Mouse (Mus musculus) hindbrain, embryonic 16.5 days (tissue): ENCODE measurements at regions not wholly inside any gene's neighbourhood (a gene's known extent, or its start where the extent isn't known, plus 50 kb on each side); places are given as distances from the start of the nearest gene placed in this dataset.

ENCODE experiments used
- ATAC-seq: fragments of 200-750 bp; cut with Nextera tagmentation; 2 replicates; pipeline ENCODE4 v1.8.0; 2017; ENCODE audit warnings: moderate TSS enrichment, moderate library complexity
- H3K27ac ChIP-seq: fragments of 300-500 bp; sonication (generic); 2 replicates; pipeline ENCODE4 v1.5.1; 2014; ENCODE audit warnings: low read depth, mild to moderate bottlenecking, control low read depth, low read length, moderate library complexity
- H3K27me3 ChIP-seq: fragments of 300-500 bp; sonication (generic); replicated peaks from 2 replicates; pipeline ENCODE4 v1.6.1; 2014; ENCODE audit warnings: low read length; ENCODE audit not compliant: control insufficient read depth, insufficient read depth
- H3K36me3 ChIP-seq: fragments of 300-500 bp; sonication (generic); 2 replicates; pipeline ENCODE4 v1.6.1; 2014; ENCODE audit warnings: mild to moderate bottlenecking, low read length, moderate library complexity, mixed read lengths; ENCODE audit not compliant: control insufficient read depth, insufficient read depth
- H3K4me1 ChIP-seq: fragments of 300-500 bp; sonication (generic); 2 replicates; pipeline ENCODE4 v1.6.1; 2014; ENCODE audit warnings: low read depth, low read length; ENCODE audit not compliant: control insufficient read depth, insufficient read depth
- H3K4me2 ChIP-seq: fragments of 300-500 bp; sonication (generic); 2 replicates; pipeline ENCODE4 v1.6.1; 2014; ENCODE audit warnings: mild to moderate bottlenecking, low read length, control low read depth, moderate library complexity
- H3K4me3 ChIP-seq: fragments of 300-500 bp; sonication (generic); 2 replicates; pipeline ENCODE4 v1.5.1; 2014; ENCODE audit warnings: mild to moderate bottlenecking, low read length, control low read depth, moderate library complexity
- H3K9ac ChIP-seq: fragments of 300-500 bp; sonication (generic); 2 replicates; pipeline ENCODE4 v1.6.1; 2014; ENCODE audit warnings: low read depth, mild to moderate bottlenecking, control low read depth, low read length, moderate library complexity
- H3K9me3 ChIP-seq: fragments of 300-500 bp; sonication (generic); 2 replicates; pipeline ENCODE4 v1.6.1; 2014; ENCODE audit warnings: mild to moderate bottlenecking, low read length, moderate library complexity; ENCODE audit not compliant: control insufficient read depth
- WGBS: fragments of 180-500 bp; shearing (Covaris S2); extraction: QIAGEN DNeasy Blood & Tissue Kit; methylation state at CpG from one replicate; pipeline ENCODE4 v1.1.7; 2014; 5-methylcytosine and 5-hydroxymethylcytosine counted together

DNA sequence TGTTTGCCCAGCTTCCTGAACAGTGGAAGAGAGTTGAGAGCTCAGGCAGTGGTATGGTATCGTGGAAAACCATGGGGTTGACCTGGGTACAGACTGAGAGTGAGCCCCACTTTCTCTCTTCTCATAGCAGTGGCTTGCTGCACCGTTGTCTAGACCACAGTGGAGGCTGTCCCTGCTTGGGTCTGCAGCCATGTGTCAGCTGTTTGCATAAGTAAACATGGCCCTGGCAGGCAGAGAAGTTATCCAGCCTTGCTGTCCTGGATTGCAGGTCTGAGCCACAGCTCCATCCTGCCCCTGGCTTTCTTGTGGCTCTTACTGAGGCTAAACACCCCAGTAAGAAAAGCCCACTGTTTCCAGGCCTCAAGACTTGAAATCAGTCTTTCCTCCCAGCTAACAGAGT is 60.2 kb upstream of the Dapl1 start:
- 73% methylated on average over 2 of the region's 2 CpGs for WGBS
- Histone ChIP-seq H3K4me3 (no peak overlapping the region), H3K4me1 (no peaks in the 10 kb centered on the region), H3K27ac (no peak overlapping the region), H3K36me3 (no peaks in the 10 kb centered on the region), H3K9me3 (no peaks in the 10 kb centered on the region), H3K4me2 (no peak overlapping the region), H3K9ac (no peak overlapping the region), H3K27me3 (no peaks in the 10 kb centered on the region)
- ATAC-seq: peak; percentile 58; the same call in 1 of the 2 replicates

DNA sequence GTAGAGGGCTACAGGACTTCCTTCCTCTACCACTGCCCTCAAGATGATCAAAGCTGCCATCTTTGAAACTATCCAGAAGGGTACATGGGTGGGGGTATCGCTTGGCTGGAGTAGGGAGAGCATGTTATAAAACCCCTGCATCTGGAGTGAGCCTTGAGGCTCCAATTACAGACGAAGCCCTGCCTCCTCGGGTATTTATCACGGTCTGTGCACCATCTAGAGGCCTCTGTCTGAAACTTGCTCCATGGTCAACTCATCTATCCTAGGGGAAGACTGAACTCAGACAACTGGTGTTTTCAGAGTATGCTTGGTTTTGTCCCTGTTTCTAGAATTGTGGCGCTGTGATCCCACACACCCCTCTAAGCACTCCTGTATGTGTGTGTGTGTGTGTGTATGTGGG is 59.7 kb upstream of the Dapl1 start:
- H3K4me3 ChIP-seq: no peak overlapping the region
- no peaks in the 10 kb centered on the region for H3K9me3 ChIP-seq
- H3K27me3 ChIP-seq: no peaks in the 10 kb centered on the region
- WGBS: 51% methylated on average over 5 of the region's 5 CpGs
- H3K27ac ChIP-seq: no peak overlapping the region
- peak; percentile 87 for ATAC-seq
- no peak overlapping the region for H3K9ac ChIP-seq
- no peak overlapping the region for H3K4me2 ChIP-seq
- no peaks in the 10 kb centered on the region for H3K4me1 ChIP-seq
- H3K36me3 ChIP-seq: no peaks in the 10 kb centered on the region

DNA sequence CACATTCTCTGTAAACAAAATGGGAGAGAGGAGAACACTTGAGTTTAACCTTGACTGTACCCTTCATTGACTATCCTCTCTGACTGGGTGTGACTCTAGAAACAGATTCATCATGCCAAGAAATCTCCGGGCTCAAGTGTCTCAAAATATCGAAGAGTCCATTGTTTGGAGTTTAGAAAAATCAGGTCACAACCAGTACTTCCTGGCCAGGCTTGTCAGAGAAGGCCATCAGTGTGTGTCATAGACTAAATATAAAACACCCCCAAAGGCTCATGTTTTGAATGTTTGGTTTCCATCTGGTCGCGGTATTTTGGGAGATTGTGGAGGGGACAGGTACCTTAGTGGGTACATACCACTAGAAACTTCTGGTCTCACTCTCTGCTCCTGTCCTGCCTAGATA is 58.6 kb upstream of the Dapl1 start:
- no peak overlapping the region for H3K4me2 ChIP-seq
- H3K27ac ChIP-seq: no peak overlapping the region
- 92% methylated on average over 4 of the region's 4 CpGs for WGBS
- no peak overlapping the region for H3K9ac ChIP-seq
- no peaks in the 10 kb centered on the region for H3K27me3 ChIP-seq
- H3K4me1 ChIP-seq: no peaks in the 10 kb centered on the region
- no peaks in the 10 kb centered on the region for H3K9me3 ChIP-seq
- ATAC-seq: no peak
- H3K4me3 ChIP-seq: no peak overlapping the region
- H3K36me3 ChIP-seq: no peaks in the 10 kb centered on the region

DNA sequence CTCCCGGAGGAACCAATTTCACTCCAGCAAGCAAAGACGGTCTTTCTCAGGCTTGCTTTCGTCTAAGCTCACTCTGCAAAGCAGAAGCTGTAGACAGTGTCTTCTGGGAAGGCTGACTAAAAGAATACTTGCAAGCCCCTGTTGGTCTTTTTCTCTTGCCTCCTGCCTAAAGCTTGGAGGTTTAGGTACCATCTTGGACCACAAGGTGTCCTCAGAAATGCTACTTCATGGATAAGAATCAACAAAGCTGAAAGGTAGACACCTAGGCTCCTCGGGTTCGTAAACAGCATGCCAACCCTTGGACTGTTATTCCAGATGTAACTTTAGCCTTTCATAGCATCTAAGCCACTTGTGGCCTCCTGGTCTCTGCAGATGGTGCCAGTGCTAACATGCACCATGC is 53.0 kb upstream of the Dapl1 start:
- Histone ChIP-seq H3K36me3 (no peaks in the 10 kb centered on the region), H3K27me3 (no peaks in the 10 kb centered on the region), H3K4me3 (no peak overlapping the region), H3K27ac (no peak overlapping the region), H3K9ac (no peak overlapping the region), H3K4me2 (no peak overlapping the region), H3K9me3 (no peaks in the 10 kb centered on the region), H3K4me1 (no peaks in the 10 kb centered on the region)
- WGBS: 90% methylated on average over 5 of the region's 5 CpGs
- ATAC-seq: no peak

DNA sequence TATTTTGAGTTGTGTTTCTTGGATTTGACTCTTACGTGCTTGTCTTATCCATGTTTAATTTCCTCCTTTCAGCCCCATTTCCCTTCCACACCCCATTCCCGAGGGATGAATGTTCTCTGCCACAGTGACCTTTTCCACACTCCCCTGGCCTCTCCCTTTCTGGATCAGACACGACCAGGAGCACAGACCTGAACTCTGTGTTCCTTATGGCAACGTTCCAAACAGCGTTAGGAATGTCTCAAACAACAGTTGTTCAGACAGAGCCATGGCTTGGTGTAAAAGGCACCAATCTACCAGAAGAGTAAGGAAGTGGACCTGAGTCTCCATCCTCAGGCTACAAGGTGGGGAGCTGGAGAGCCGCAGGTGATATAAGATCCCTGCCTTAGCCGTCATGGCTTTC is 52.6 kb upstream of the Dapl1 start:
- no peaks in the 10 kb centered on the region for H3K9me3 ChIP-seq
- no peak overlapping the region for H3K27ac ChIP-seq
- H3K4me1 ChIP-seq: no peaks in the 10 kb centered on the region
- H3K4me3 ChIP-seq: no peak overlapping the region
- WGBS: 77% methylated on average over 7 of the region's 7 CpGs
- no peaks in the 10 kb centered on the region for H3K27me3 ChIP-seq
- no peak overlapping the region for H3K9ac ChIP-seq
- no peak for ATAC-seq
- no peak overlapping the region for H3K4me2 ChIP-seq
- H3K36me3 ChIP-seq: no peaks in the 10 kb centered on the region
